Mouse (Mus musculus) adrenal gland, postnatal 10 days (tissue): Measurements from ENCODE around the gene Slc25a27. TPM values are rescaled to one million over a fixed set of nuclear protein-coding genes. Genes with fewer than 3 reads are reported as not detected.

ENCODE experiments used
- total RNA-seq, 2 experiments: library from RNA; stranded (reverse); gene quantifications; 2 replicates each; pipeline ENCODE4 v1.2.3; 2021

The Slc25a27 gene
- total RNA-seq, 2 experiments from 2014 or later = 3.1 to 6.7 TPM

Other genes starting within 250 kb of the Slc25a27 start
- gene Mep1a, start 164.4 kb downstream of the Slc25a27 start, total RNA-seq = under 1 TPM in 1 of 2 experiments, not detected in 1; 0.33 TPM
- gene Ankrd66, start 123.6 kb downstream of the Slc25a27 start, total RNA-seq = not detected
- gene Pla2g7, start 99.1 kb downstream of the Slc25a27 start, total RNA-seq = 10 to 100 TPM; 24.5 to 26.7 TPM
- not detected for gene Tdrd6, start 36.9 kb downstream of the Slc25a27 start, total RNA-seq
- gene Cyp39a1, start 211 bp upstream of the Slc25a27 start, total RNA-seq = 10 to 100 TPM in 1 of 2 experiments, 1 to 10 TPM in 1; 8.0 to 10.9 TPM
- 10 to 100 TPM; 10.2 to 12.6 TPM for gene Rcan2, start 134.1 kb upstream of the Slc25a27 start, total RNA-seq